Mouse (Mus musculus) lung, postnatal 0 days (tissue): Measurements from ENCODE around the gene Ubb. TPM values are rescaled to one million over a fixed set of nuclear protein-coding genes. Genes with fewer than 3 reads are reported as not detected.

Source experiments
- ATAC-seq: fragments of 200-750 bp; cut with Nextera tagmentation; 2 replicates; pipeline ENCODE4 v1.8.0; 2017; ENCODE audit warnings: moderate library complexity
- DNase-seq: peaks from one replicate; pipeline ENCODE4 v3.0.0-alpha.2; 2016; ENCODE audit warnings: low spot score
- H3K27ac ChIP-seq: fragments of 300-500 bp; sonication (generic); 2 replicates; pipeline ENCODE4 v1.5.1; 2014; ENCODE audit warnings: antibody characterized with exemption, mild to moderate bottlenecking, low read length, mixed read lengths
- H3K27me3 ChIP-seq: fragments of 300-500 bp; sonication (generic); replicated peaks from 2 replicates; pipeline ENCODE4 v1.6.1; 2014; ENCODE audit warnings: low read length, mixed read lengths; ENCODE audit not compliant: insufficient read depth
- H3K36me3 ChIP-seq: fragments of 300-500 bp; sonication (generic); 2 replicates; pipeline ENCODE4 v1.6.1; 2014; ENCODE audit warnings: low read length, mixed read lengths; ENCODE audit not compliant: insufficient read depth
- H3K4me1 ChIP-seq: fragments of 300-500 bp; sonication (generic); 2 replicates; pipeline ENCODE4 v1.6.1; 2014; ENCODE audit warnings: antibody characterized with exemption, low read depth, low read length, mixed read lengths; ENCODE audit not compliant: insufficient read depth
- H3K4me2 ChIP-seq: fragments of 300-500 bp; sonication (generic); replicated peaks from 2 replicates; pipeline ENCODE4 v1.6.1; 2014; ENCODE audit warnings: low read depth, mild to moderate bottlenecking, low read length, moderate library complexity, mixed read lengths
- H3K4me3 ChIP-seq: fragments of 300-500 bp; sonication (generic); 2 replicates; pipeline ENCODE4 v1.5.1; 2014; ENCODE audit warnings: low read depth, low read length
- H3K9ac ChIP-seq: fragments of 300-500 bp; sonication (generic); replicated peaks from 2 replicates; pipeline ENCODE4 v1.6.1; 2014; ENCODE audit warnings: low read depth, mild to moderate bottlenecking
- H3K9me3 ChIP-seq: fragments of 300-500 bp; sonication (generic); 2 replicates; pipeline ENCODE4 v1.6.1; 2016; ENCODE audit warnings: low read length, mixed read lengths
- CTCF ChIP-seq: IDR thresholded peaks from 2 replicates; pipeline ENCODE4 v1.5.1; 2016; ENCODE audit warnings: antibody characterized with exemption, mild to moderate bottlenecking
- EP300 ChIP-seq: IDR thresholded peaks from 2 replicates; pipeline ENCODE4 v1.6.1; 2016; ENCODE audit warnings: antibody characterized with exemption, mild to moderate bottlenecking, control low read depth
- WGBS: fragments of 180-500 bp; shearing (Covaris S2); extraction: QIAGEN DNeasy Blood & Tissue Kit; methylation state at CpG from one replicate; pipeline ENCODE4 v1.1.7; 2014; 5-methylcytosine and 5-hydroxymethylcytosine counted together
- polyA plus RNA-seq: library from polyadenylated mRNA; unstranded; fragments of >200 nt; fragmentation: Nextera tagmentation; extraction: Ambion mirVana; gene quantifications from 2 replicates; pipeline ENCODE4 v1.2.1, GENCODE M21; 2015

Ubb gene
- polyA plus RNA-seq, 1 experiment from 2014 or later: 2,640 TPM

- Histone ChIP-seq H3K4me1 (peaks cover 3% of the 10 kb centered on the region; the same call in 1 of the 2 replicates), H3K9ac (no peak overlapping the region), H3K36me3 (no peaks in the 10 kb centered on the region), H3K27ac (no peak overlapping the region), H3K9me3 (no peaks in the 10 kb centered on the region), H3K4me2 (no peak overlapping the region), H3K4me3 (no peak overlapping the region), H3K27me3 (no peaks in the 10 kb centered on the region)
- ATAC-seq (no peak), DNase-seq (no peak)
- 89% methylated on average over 3 of the region's 3 CpGs for WGBS
- no peak for TF ChIP-seq CTCF
- TF ChIP-seq EP300: no peak
Measured at GRCm38 (mm10) chr11:62543991-62544390, 7.0 kb upstream of the Ubb start.

GRCm38 (mm10) chr11:62549782-62550181 is 1.2 kb upstream of the Ubb start:
- peaks cover 14% of the 10 kb centered on the region; the same call in 1 of the 2 replicates for H3K4me1 ChIP-seq
- no peaks in the 10 kb centered on the region for H3K36me3 ChIP-seq
- H3K27ac ChIP-seq: peak overlapping the region; percentile 100
- ATAC-seq: peak; percentile 40
- TF ChIP-seq CTCF: no peak
- no peak for TF ChIP-seq EP300
- peak; percentile 90 for DNase-seq
- H3K4me3 ChIP-seq: peak overlapping the region; percentile 81
- no peaks in the 10 kb centered on the region for H3K9me3 ChIP-seq
- H3K4me2 ChIP-seq: peak overlapping the region; percentile 98
- H3K9ac ChIP-seq: peak overlapping the region; percentile 95; the same call in 1 of the 2 replicates
- no peaks in the 10 kb centered on the region for H3K27me3 ChIP-seq
- 2% methylated on average over 5 of the region's 5 CpGs for WGBS

DNA sequence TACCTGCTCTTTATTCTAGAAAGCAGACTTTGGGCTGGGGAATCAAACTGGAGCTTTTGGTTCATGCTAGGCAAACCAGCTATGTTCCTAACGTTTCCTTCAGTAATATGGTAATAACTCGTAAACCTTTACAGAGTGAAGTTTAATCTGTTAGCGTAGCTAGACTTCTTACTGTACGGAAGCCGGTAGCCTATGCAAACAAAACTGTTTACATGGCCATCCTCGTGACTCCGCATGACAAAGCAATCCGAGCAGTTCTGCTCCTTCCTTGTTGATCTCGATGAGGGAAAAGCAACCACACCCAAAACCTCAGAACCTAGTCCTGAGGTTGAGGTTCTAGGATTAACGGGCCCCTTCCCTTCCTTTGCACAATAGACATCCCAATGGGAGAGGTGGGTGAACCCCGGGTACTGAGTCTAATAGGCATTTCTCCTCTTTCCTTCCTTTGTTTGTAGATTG is 715 bp upstream of the Ubb start:
- Histone ChIP-seq H3K36me3 (no peaks in the 10 kb centered on the region), H3K4me2 (peak overlapping the region; percentile 98), H3K9ac (peak overlapping the region; percentile 95), H3K9me3 (no peaks in the 10 kb centered on the region), H3K27ac (peak overlapping the region; percentile 100), H3K27me3 (no peaks in the 10 kb centered on the region), H3K4me3 (peak overlapping the region; percentile 81), H3K4me1 (peaks cover 17% of the 10 kb centered on the region; the same call in 1 of the 2 replicates)
- DNase-seq (peak; percentile 95), ATAC-seq (peak; percentile 65)
- under 1% methylated on average over 11 of the region's 11 CpGs for WGBS
- TF ChIP-seq EP300 (peak; percentile 90), CTCF (no peak)

GRCm38 (mm10) chr11:62551226-62552119 is 502 bp downstream of the Ubb start:
- H3K9me3 ChIP-seq: no peaks in the 10 kb centered on the region
- peak; percentile 78 for ATAC-seq
- no peaks in the 10 kb centered on the region for H3K36me3 ChIP-seq
- WGBS: under 1% methylated on average over 58 of the region's 58 CpGs
- H3K4me2 ChIP-seq: peak overlapping the region; percentile 57
- peaks cover 17% of the 10 kb centered on the region; the same call in 1 of the 2 replicates for H3K4me1 ChIP-seq
- peak; percentile 90 for DNase-seq
- peak overlapping the region; percentile 60 for H3K9ac ChIP-seq
- TF ChIP-seq CTCF (no peak), EP300 (peak; percentile 75; the same call in 1 of the 2 replicates)
- peak overlapping the region; percentile 81 for H3K4me3 ChIP-seq
- H3K27ac ChIP-seq: peak overlapping the region; percentile 74
- no peaks in the 10 kb centered on the region for H3K27me3 ChIP-seq

- DNase-seq (no peak), ATAC-seq (no peak)
- Histone ChIP-seq H3K27me3 (no peaks in the 10 kb centered on the region), H3K9ac (no peak overlapping the region), H3K4me3 (peak overlapping the region; percentile 41), H3K4me1 (peaks cover 17% of the 10 kb centered on the region; the same call in 1 of the 2 replicates), H3K9me3 (no peaks in the 10 kb centered on the region), H3K4me2 (peak overlapping the region; percentile 67), H3K27ac (no peak overlapping the region), H3K36me3 (no peaks in the 10 kb centered on the region)
- TF ChIP-seq CTCF: no peak
- WGBS: 10% methylated on average over 1 of the region's 1 CpGs
Measured at GRCm38 (mm10) chr11:62553186-62553585, 2.2 kb downstream of the Ubb start.

DNA sequence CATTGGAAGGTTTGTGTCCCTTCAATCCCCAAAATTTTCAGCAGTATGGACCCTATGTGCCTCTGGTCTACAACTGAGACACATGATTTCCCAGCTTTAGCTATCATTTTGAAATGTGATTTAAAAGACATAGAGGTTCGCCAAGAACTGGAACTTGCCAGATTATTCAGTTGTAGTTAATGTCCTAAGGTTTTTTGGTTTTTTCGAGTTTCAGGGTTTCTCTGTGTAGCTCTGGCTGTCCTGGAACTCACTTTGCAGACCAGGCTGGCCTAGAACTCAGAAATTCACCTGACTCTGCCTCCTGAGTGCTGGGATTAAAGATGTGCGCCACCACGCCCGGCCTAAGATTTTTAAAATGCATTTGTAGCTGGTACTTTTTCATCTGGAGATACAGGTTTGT is 2.7 kb downstream of the Ubb start:
- ATAC-seq (no peak), DNase-seq (no peak)
- whole genome bisulfite sequencing: 72% methylated on average over 5 of the region's 5 CpGs
- no peaks in the 10 kb centered on the region for H3K9me3 ChIP-seq
- no peaks in the 10 kb centered on the region for H3K36me3 ChIP-seq
- H3K4me2 ChIP-seq: peak overlapping the region; percentile 67
- H3K27me3 ChIP-seq: no peaks in the 10 kb centered on the region
- 0 out of 2 replicates have a peak overlapping the region, but pooled peaks have one; percentile 6 for H3K9ac ChIP-seq
- TF ChIP-seq EP300: no peak
- no peak for TF ChIP-seq CTCF
- peaks cover 17% of the 10 kb centered on the region; the same call in 1 of the 2 replicates for H3K4me1 ChIP-seq
- peak overlapping the region; percentile 41 for H3K4me3 ChIP-seq
- no peak overlapping the region for H3K27ac ChIP-seq
